Mouse (Mus musculus) lung, adult 2 months (tissue): ENCODE results near the gene Gm14862. TPM values are rescaled to one million over a fixed set of nuclear protein-coding genes. Genes with fewer than 3 reads are reported as not detected.

Experiments used
- DNase-seq: peaks from one replicate; pipeline ENCODE4 v3.0.0; 2022
- H3K4me1 ChIP-seq: fragments of 200-500 bp; 2 replicates; pipeline ENCODE4 v1.6.1; 2011; ENCODE audit warnings: low read length; ENCODE audit not compliant: control insufficient read depth, insufficient read depth
- H3K4me3 ChIP-seq: fragments of 200-500 bp; replicated peaks from 2 replicates; pipeline ENCODE3; 2011; ENCODE audit warnings: low read depth, mild to moderate bottlenecking, control low read depth, low read length; ENCODE audit errors: extremely low read depth
- CTCF ChIP-seq: fragments of 200-500 bp; IDR thresholded peaks from 2 replicates; pipeline ENCODE4 v1.5.1; 2011; ENCODE audit warnings: mild to moderate bottlenecking, low read length, control low read depth; ENCODE audit not compliant: insufficient read depth
- POLR2A ChIP-seq: fragments of 200-500 bp; IDR thresholded peaks from 2 replicates; pipeline ENCODE4 v1.6.1; 2011; ENCODE audit warnings: low read depth, mild to moderate bottlenecking, control low read depth, low read length, borderline replicate concordance; ENCODE audit errors: extremely low read depth
- WGBS: fragments of 180-500 bp; shearing (Covaris S2); methylation state at CpG from one replicate; pipeline ENCODE4 v1.1.7; 2018; 5-methylcytosine and 5-hydroxymethylcytosine counted together
- polyA plus RNA-seq: library from polyadenylated mRNA; depleted of rRNA; stranded (reverse); fragments of >200 nt; gene quantifications from 2 replicates; pipeline ENCODE4 v1.2.3, GENCODE M21; 2012

The Gm14862 gene
- polyA plus RNA-seq, 1 experiment, result not detected

GRCm38 (mm10) chrX:9271947-9272459 lies 15.3 kb upstream of the Gm14862 start:
- no peak for DNase-seq

GRCm38 (mm10) chrX:9271112-9271511 lies 14.4 kb upstream of the Gm14862 start:
- no peak for DNase-seq
- 57% methylated on average over 3 of the region's 3 CpGs for WGBS
- Histone ChIP-seq H3K4me1 (no peaks in the 10 kb centered on the region), H3K4me3 (no peak overlapping the region)
- TF ChIP-seq CTCF (no peak), POLR2A (no peak)

More at GRCm38 (mm10) chrX:9271947-9272459, 15.3 kb upstream of the Gm14862 start:
- WGBS, result 33% methylated on average over 8 of the region's 8 CpGs
- Histone ChIP-seq H3K4me1 (no peaks in the 10 kb centered on the region), H3K4me3 (peak overlapping the region; percentile 67)
- TF ChIP-seq POLR2A (no peak), CTCF (no peak)

DNA sequence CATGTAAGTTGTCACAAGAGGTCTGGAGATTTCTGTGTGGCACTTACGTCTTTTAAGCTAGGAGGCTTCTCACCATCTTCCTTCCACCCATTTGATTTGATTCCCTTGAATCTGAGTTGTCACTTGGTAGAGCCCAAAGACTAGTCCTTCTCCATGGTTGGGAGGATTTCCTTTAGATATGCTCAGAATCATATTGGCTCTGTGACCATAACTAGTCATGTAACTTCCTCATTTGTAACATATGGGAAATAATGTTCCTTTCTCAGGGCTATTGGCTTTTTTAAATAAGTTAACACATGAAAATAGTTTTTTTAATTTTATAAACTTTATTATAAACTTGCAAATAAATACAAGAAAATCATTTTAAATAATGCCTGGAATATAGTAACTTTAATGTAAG lies 2.6 kb upstream of the Gm14862 start:
- Histone ChIP-seq H3K4me1 (no peaks in the 10 kb centered on the region), H3K4me3 (no peak overlapping the region)
- 65% methylated on average over 1 of the region's 1 CpGs for WGBS
- no peak for DNase-seq
- TF ChIP-seq POLR2A (no peak), CTCF (no peak)

DNA sequence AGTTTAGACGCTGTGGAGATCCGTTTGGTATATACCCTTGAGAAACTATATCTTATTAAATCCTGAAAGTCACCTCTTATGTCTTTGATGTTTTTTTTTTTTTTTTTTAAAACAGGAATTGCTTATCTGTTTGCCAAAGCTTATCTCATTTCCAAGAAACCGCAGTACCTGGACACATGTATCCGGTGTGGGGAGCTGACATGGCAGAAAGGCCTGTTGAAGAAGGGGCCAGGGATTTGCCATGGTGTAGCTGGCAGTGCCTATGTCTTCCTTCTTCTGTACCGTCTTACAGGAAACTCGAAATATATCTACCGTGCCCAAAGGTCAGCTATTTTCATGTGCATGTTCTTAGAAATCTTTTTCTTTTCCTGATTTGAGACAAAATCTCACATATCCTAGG lies 1.1 kb upstream of the Gm14862 start:
- WGBS, result 86% methylated on average over 7 of the region's 7 CpGs
- no peak for TF ChIP-seq POLR2A
- no peak for TF ChIP-seq CTCF
- Histone ChIP-seq H3K4me3 (no peak overlapping the region), H3K4me1 (no peaks in the 10 kb centered on the region)
- DNase-seq, result no peak

GRCm38 (mm10) chrX:9254901-9255300 lies 1.8 kb downstream of the Gm14862 start:
- no peak overlapping the region for H3K4me3 ChIP-seq
- TF ChIP-seq CTCF (no peak), POLR2A (no peak)
- 87% methylated on average over 3 of the region's 3 CpGs for WGBS
- H3K4me1 ChIP-seq, result no peaks in the 10 kb centered on the region
- DNase-seq, result no peak

- DNase-seq, result no peak
- Histone ChIP-seq H3K4me1 (no peaks in the 10 kb centered on the region), H3K4me3 (no peak overlapping the region)
- TF ChIP-seq CTCF (no peak), POLR2A (no peak)
- WGBS, result 68% methylated on average over 10 of the region's 10 CpGs
These were observed 2.7 kb downstream of the Gm14862 start for GRCm38 (mm10) chrX:9253990-9254389.

- TF ChIP-seq CTCF (no peak), POLR2A (no peak)
- WGBS, result 56% methylated on average over 5 of the region's 5 CpGs
- Histone ChIP-seq H3K4me3 (no peak overlapping the region), H3K4me1 (no peaks in the 10 kb centered on the region)
- DNase-seq, result no peak
These were observed 7.8 kb downstream of the Gm14862 start for GRCm38 (mm10) chrX:9248911-9249310.

DNA sequence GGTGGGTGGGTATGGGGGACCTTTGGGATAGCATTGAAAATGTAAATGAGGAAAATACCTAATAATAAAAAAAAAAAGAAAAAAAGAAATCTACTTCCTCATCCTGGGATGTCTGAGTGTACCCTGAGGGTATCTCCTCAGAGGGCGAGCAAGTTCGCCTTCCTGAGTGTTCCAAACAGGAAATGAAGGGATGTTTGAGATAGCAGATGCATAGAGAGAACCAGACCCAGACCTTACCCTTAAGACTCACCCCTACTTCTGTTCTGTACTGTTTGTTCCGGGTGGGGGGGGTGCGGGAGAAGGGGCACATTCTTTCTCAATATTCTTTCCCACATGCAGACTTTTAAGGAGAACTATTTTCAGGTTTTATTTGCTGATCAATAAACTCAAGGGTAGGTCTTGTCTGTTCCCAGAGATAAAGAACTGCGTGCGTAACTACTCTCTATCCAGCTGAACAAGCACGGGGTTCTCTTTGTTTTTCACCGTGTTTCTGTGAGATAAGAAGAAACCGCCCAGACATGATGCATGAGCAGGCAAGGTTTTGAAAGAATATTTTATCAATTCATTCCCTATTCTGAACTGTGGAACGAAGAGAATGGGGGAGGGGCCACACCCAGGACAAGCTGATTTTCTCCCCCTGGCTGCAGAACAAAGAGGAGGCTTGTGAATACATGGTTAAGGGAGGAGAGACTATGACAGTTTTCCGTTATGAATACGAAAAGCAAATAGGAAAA lies 11.9 kb downstream of the Gm14862 start:
- Histone ChIP-seq H3K4me1 (no peaks in the 10 kb centered on the region), H3K4me3 (no peak overlapping the region)
- no peak for DNase-seq
- TF ChIP-seq CTCF (no peak), POLR2A (no peak)
- 48% methylated on average over 12 of the region's 12 CpGs for whole genome bisulfite sequencing

- 47% methylated on average over 8 of the region's 8 CpGs for WGBS
- Histone ChIP-seq H3K4me3 (no peak overlapping the region), H3K4me1 (no peaks in the 10 kb centered on the region)
- no peak for TF ChIP-seq POLR2A
- no peak for TF ChIP-seq CTCF
- no peak for DNase-seq
These were observed 13.3 kb downstream of the Gm14862 start for GRCm38 (mm10) chrX:9243381-9243864.
